In the genomic region with DNA sequence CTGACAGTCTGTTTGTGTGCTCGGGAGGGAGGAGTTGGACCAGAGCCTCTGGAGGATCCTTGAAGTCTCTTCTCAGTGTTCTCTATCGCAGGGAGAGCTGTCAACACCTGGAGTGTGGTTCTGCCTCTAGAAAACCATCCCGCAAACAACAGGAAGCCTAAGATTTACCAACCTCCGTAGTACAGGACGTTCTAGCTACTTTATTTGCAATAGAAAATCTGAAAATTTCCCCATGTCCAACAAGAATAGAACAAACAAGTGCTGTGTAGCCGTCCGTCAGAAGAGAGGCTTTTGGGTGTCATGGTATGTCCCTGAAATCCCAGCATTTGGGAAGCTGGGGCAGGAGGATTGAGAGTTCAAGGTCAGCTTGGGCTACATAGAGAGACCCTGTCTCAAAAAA, we compare ENCODE assay signal across 23 mouse cellular contexts. TPM values are rescaled to one million over a fixed set of nuclear protein-coding genes. Genes with fewer than 3 reads are reported as not detected.
"Had no signal": no experiment of that assay in that cellular context is flagged by ENCODE, and none has a peak within 500 bp of the region (broad histone marks: within the 10 kb centered on the region; RNA-seq: fewer than 3 reads in every experiment).

No protein-coding gene starts in this region.

- H3K4me1 ChIP-seq: lung, embryonic 15.5 days; megakaryocyte, embryonic 14.5 days; stomach, embryonic 15.5 days had no signal

- H3K4me3 ChIP-seq: lung, embryonic 15.5 days; megakaryocyte, embryonic 14.5 days; midbrain, embryonic 13.5 days; midbrain, embryonic 15.5 days; neural tube, embryonic 12.5 days; stomach, embryonic 15.5 days had no signal

- H3K4me2 ChIP-seq: liver, embryonic 11.5 days; lung, embryonic 15.5 days; midbrain, embryonic 11.5 days; midbrain, embryonic 13.5 days; midbrain, embryonic 15.5 days; neural tube, embryonic 12.5 days; stomach, embryonic 15.5 days had no signal

- H3K9me3 ChIP-seq: lung, embryonic 15.5 days; megakaryocyte, embryonic 14.5 days; midbrain, embryonic 13.5 days; midbrain, embryonic 15.5 days; neural tube, embryonic 12.5 days; stomach, embryonic 15.5 days had no signal

- H3K36me3 ChIP-seq: lung, embryonic 15.5 days; midbrain, embryonic 13.5 days; midbrain, embryonic 15.5 days; neural tube, embryonic 12.5 days; stomach, embryonic 15.5 days had no signal

- ATAC-seq: midbrain, embryonic 13.5 days; midbrain, embryonic 15.5 days had no signal

- DNase-seq: lung, postnatal 14 days; right cerebral cortex, postnatal 14 days; thymus, adult 2 months; thymus, postnatal 25 days; thymus, postnatal 4 days had no signal

- H3K9ac ChIP-seq: liver, embryonic 14.5 days; lung, embryonic 15.5 days; midbrain, embryonic 13.5 days; midbrain, embryonic 15.5 days; neural tube, embryonic 12.5 days; stomach, embryonic 15.5 days had no signal

- H3K27ac ChIP-seq: liver, embryonic 14.5 days; lung, embryonic 15.5 days; macrophage; midbrain, embryonic 13.5 days; midbrain, embryonic 15.5 days; neural tube, embryonic 12.5 days; stomach, embryonic 15.5 days; stomach, postnatal 0 days had no signal

- H3K27me3 ChIP-seq: lung, embryonic 15.5 days; midbrain, embryonic 13.5 days; midbrain, embryonic 15.5 days; neural tube, embryonic 12.5 days; stomach, embryonic 15.5 days had no signal

RNA-seq across cellular contexts. Expression of gene Tat, which starts 2.5 kb away (rescaled TPM):
- total RNA-seq: megakaryocyte progenitor cell, adult 5-6 weeks; midbrain, postnatal 0 days; monocyte, adult 5-6 weeks; neutrophil, adult 5-6 weeks had no signal
- polyA plus RNA-seq: lung, embryonic 15.5 days; macrophage; midbrain, embryonic 11.5 days; midbrain, embryonic 13.5 days; midbrain, embryonic 15.5 days; neural tube, embryonic 12.5 days; neural tube, embryonic 14.5 days; spleen, adult 2 months; stomach, embryonic 15.5 days had no signal

RNA-seq across cellular contexts. Expression of gene Marveld3, which starts 25.8 kb away (rescaled TPM):
- total RNA-seq: megakaryocyte progenitor cell, adult 5-6 weeks; monocyte, adult 5-6 weeks; neutrophil, adult 5-6 weeks had no signal
- polyA plus RNA-seq: macrophage had no signal

RNA-seq across cellular contexts. Expression of gene Chst4, which starts 51.8 kb away (rescaled TPM):
- total RNA-seq: megakaryocyte progenitor cell, adult 5-6 weeks; midbrain, postnatal 0 days; monocyte, adult 5-6 weeks; neutrophil, adult 5-6 weeks had no signal
- polyA plus RNA-seq: liver, embryonic 11.5 days; liver, embryonic 14.5 days; liver, embryonic 16.5 days; macrophage; midbrain, embryonic 11.5 days; midbrain, embryonic 13.5 days; midbrain, embryonic 15.5 days; midbrain, postnatal 0 days; neural tube, embryonic 12.5 days; neural tube, embryonic 14.5 days had no signal
